Mouse (Mus musculus) liver, adult 10 weeks (tissue): Measurements from ENCODE around the gene Olfr573-ps1. TPM values are rescaled to one million over a fixed set of nuclear protein-coding genes. Genes with fewer than 3 reads are reported as not detected.

Experiments used
- polyA plus RNA-seq: library from polyadenylated mRNA; stranded (reverse); fragments of 350-450 nt; fragmentation: Illumina TruSeq; extraction: RNeasy Lipid Tissue Mini Kit (QIAGEN cat#74804); gene quantifications from one replicate; pipeline ENCODE4 v1.2.3, GENCODE M21; 2014; ENCODE audit warnings: low read depth, low replicate concordance

Gene Olfr573-ps1
- polyA plus RNA-seq, result not detected

GRCm38 (mm10) chr7:102942475-102942874, at the start of gene Olfr573-ps1:
Gene Olfr573-ps1 (minus strand): TSS chr7:102942575.

GRCm38 (mm10) chr7:102989224-102989623, 46.8 kb upstream of the Olfr573-ps1 start, which contains the start of gene Olfr578:
Gene Olfr578 (minus strand): TSS chr7:102989324.

GRCm38 (mm10) chr7:102975843-102976242, 33.5 kb upstream of the Olfr573-ps1 start, which contains the start of gene Olfr577:
Gene Olfr577 (minus strand): TSS chr7:102975943.

GRCm38 (mm10) chr7:102962360-102962759, 20.0 kb upstream of the Olfr573-ps1 start, which contains the start of gene Olfr576:
Gene Olfr576 (plus strand): TSS chr7:102962660.

GRCm38 (mm10) chr7:102958593-102958992, 16.2 kb upstream of the Olfr573-ps1 start, which contains the start of gene Olfr575:
Gene Olfr575 (minus strand): TSS chr7:102958775.

GRCm38 (mm10) chr7:102948167-102948566, 5.8 kb upstream of the Olfr573-ps1 start, which contains the start of gene Olfr574:
Gene Olfr574 (plus strand): TSS chr7:102948467.

GRCm38 (mm10) chr7:102924109-102924508, 18.3 kb downstream of the Olfr573-ps1 start, which contains the start of gene Olfr572:
Gene Olfr572 (plus strand): TSS chr7:102924409.

GRCm38 (mm10) chr7:102917032-102917875, 25.1 kb downstream of the Olfr573-ps1 start, which contains the start of gene Olfr571:
Gene Olfr571 (minus strand): TSS chr7:102917536.

Other genes with a start within 250 kb of the Olfr573-ps1 start
- not detected for gene Olfr557, start 246.7 kb downstream of the Olfr573-ps1 start, polyA plus RNA-seq
- not detected for gene Olfr558, start 240.4 kb downstream of the Olfr573-ps1 start, polyA plus RNA-seq
- not detected for gene Olfr33, start 223.5 kb downstream of the Olfr573-ps1 start, polyA plus RNA-seq
- gene Olfr559, start 215.1 kb downstream of the Olfr573-ps1 start, polyA plus RNA-seq, result not detected
- not detected for gene Olfr560, start 183.2 kb downstream of the Olfr573-ps1 start, polyA plus RNA-seq
- not detected for gene Olfr78, start 183.1 kb downstream of the Olfr573-ps1 start, polyA plus RNA-seq
- not detected for gene Olfr561, start 171.4 kb downstream of the Olfr573-ps1 start, polyA plus RNA-seq
- not detected for gene Olfr564, start 139.1 kb downstream of the Olfr573-ps1 start, polyA plus RNA-seq
- not detected for gene Olfr566, start 83.8 kb downstream of the Olfr573-ps1 start, polyA plus RNA-seq
- not detected for gene Olfr568, start 65.5 kb downstream of the Olfr573-ps1 start, polyA plus RNA-seq
- not detected for gene Olfr569, start 51.7 kb downstream of the Olfr573-ps1 start, polyA plus RNA-seq
- not detected for gene Olfr570, start 48.0 kb downstream of the Olfr573-ps1 start, polyA plus RNA-seq
- gene Olfr571, start 25.0 kb downstream of the Olfr573-ps1 start, polyA plus RNA-seq, result not detected
- gene Olfr572, start 18.2 kb downstream of the Olfr573-ps1 start, polyA plus RNA-seq, result not detected
- not detected for gene Olfr574, start 5.9 kb upstream of the Olfr573-ps1 start, polyA plus RNA-seq
- gene Olfr575, start 16.2 kb upstream of the Olfr573-ps1 start, polyA plus RNA-seq, result not detected
- gene Olfr576, start 20.1 kb upstream of the Olfr573-ps1 start, polyA plus RNA-seq, result not detected
- gene Olfr577, start 33.4 kb upstream of the Olfr573-ps1 start, polyA plus RNA-seq, result not detected
- gene Olfr578, start 46.7 kb upstream of the Olfr573-ps1 start, polyA plus RNA-seq, result not detected
- gene Olfr582, start 95.4 kb upstream of the Olfr573-ps1 start, polyA plus RNA-seq, result not detected
- not detected for gene Olfr583, start 108.7 kb upstream of the Olfr573-ps1 start, polyA plus RNA-seq
- gene Olfr584, start 139.3 kb upstream of the Olfr573-ps1 start, polyA plus RNA-seq, result not detected
- gene Olfr585, start 155.1 kb upstream of the Olfr573-ps1 start, polyA plus RNA-seq, result not detected
- gene Olfr586, start 183.1 kb upstream of the Olfr573-ps1 start, polyA plus RNA-seq, result not detected
- gene Olfr588-ps1, start 198.3 kb upstream of the Olfr573-ps1 start, polyA plus RNA-seq, result not detected
- not detected for gene Olfr589, start 213.8 kb upstream of the Olfr573-ps1 start, polyA plus RNA-seq
- gene Olfr591, start 235.8 kb upstream of the Olfr573-ps1 start, polyA plus RNA-seq, result not detected
- not detected for gene Olfr592, start 242.2 kb upstream of the Olfr573-ps1 start, polyA plus RNA-seq